Mouse (Mus musculus) cerebellum, adult 11-12 months (tissue): ENCODE data around the gene Zdhhc14.
A peak's percentile ranks its signal among the peaks of the same experiment; 100 is the strongest.
"Not testable (repeated sequence)": the region's sequence is repeated elsewhere in the genome, so short reads cannot be mapped to it uniquely, and the experiment has no call there.

Experiments
- DNase-seq: peaks from one replicate; pipeline ENCODE4 v3.0.0; 2022

Zdhhc14 gene

GRCm38 (mm10) chr17:5612236-5612635, 119.9 kb downstream of the Zdhhc14 start:
- DNase-seq = no peak

- DNase-seq = no peak
These were observed 122.5 kb downstream of the Zdhhc14 start for GRCm38 (mm10) chr17:5614771-5615318.

GRCm38 (mm10) chr17:5621626-5622591, 129.6 kb downstream of the Zdhhc14 start:
- DNase-seq = peak; percentile 88

GRCm38 (mm10) chr17:5622764-5623163, 130.4 kb downstream of the Zdhhc14 start:
- DNase-seq = no peak

GRCm38 (mm10) chr17:5623181-5623580, 130.8 kb downstream of the Zdhhc14 start:
- peak; percentile 46 for DNase-seq

- DNase-seq = not testable (repeated sequence)
These were observed 132.5 kb downstream of the Zdhhc14 start for GRCm38 (mm10) chr17:5624815-5625214.

GRCm38 (mm10) chr17:5626402-5626801, 134.0 kb downstream of the Zdhhc14 start:
- DNase-seq = no peak

GRCm38 (mm10) chr17:5627664-5628063, 135.3 kb downstream of the Zdhhc14 start:
- no peak for DNase-seq

GRCm38 (mm10) chr17:5629651-5630050, 137.3 kb downstream of the Zdhhc14 start:
- DNase-seq = no peak

GRCm38 (mm10) chr17:5635254-5635653, 142.9 kb downstream of the Zdhhc14 start:
- DNase-seq = no peak

- no peak for DNase-seq
These were observed 149.1 kb downstream of the Zdhhc14 start for GRCm38 (mm10) chr17:5641436-5641835.

- DNase-seq = peak; percentile 77
These were observed 150.8 kb downstream of the Zdhhc14 start for GRCm38 (mm10) chr17:5642918-5643721.

GRCm38 (mm10) chr17:5650124-5650523, 157.8 kb downstream of the Zdhhc14 start:
- DNase-seq = no peak

GRCm38 (mm10) chr17:5650642-5651041, 158.3 kb downstream of the Zdhhc14 start:
- no peak for DNase-seq

GRCm38 (mm10) chr17:5651551-5651950, 159.2 kb downstream of the Zdhhc14 start:
- DNase-seq = no peak

GRCm38 (mm10) chr17:5653981-5654380, 161.6 kb downstream of the Zdhhc14 start:
- DNase-seq = no peak

- no peak for DNase-seq
These were observed 163.2 kb downstream of the Zdhhc14 start for GRCm38 (mm10) chr17:5655536-5655935.

GRCm38 (mm10) chr17:5660317-5661080, 168.1 kb downstream of the Zdhhc14 start:
- no peak for DNase-seq

GRCm38 (mm10) chr17:5666652-5667051, 174.3 kb downstream of the Zdhhc14 start:
- no peak for DNase-seq

- DNase-seq = no peak
These were observed 176.1 kb downstream of the Zdhhc14 start for GRCm38 (mm10) chr17:5668456-5668855.

GRCm38 (mm10) chr17:5668981-5669380, 176.6 kb downstream of the Zdhhc14 start:
- no peak for DNase-seq

GRCm38 (mm10) chr17:5675951-5676350, 183.6 kb downstream of the Zdhhc14 start:
- no peak for DNase-seq

GRCm38 (mm10) chr17:5679315-5679714, 187.0 kb downstream of the Zdhhc14 start:
- no peak for DNase-seq
